Mouse (Mus musculus) liver, embryonic 12.5 days (tissue): ENCODE results near the gene Atg4d. TPM values are rescaled to one million over a fixed set of nuclear protein-coding genes. Genes with fewer than 3 reads are reported as not detected.
A peak's percentile ranks its signal among the peaks of the same experiment; 100 is the strongest.
"Not testable (repeated sequence)": the region's sequence is repeated elsewhere in the genome, so short reads cannot be mapped to it uniquely, and the experiment has no call there.

ENCODE experiments used
- ATAC-seq: fragments of 200-750 bp; cut with Nextera tagmentation; 2 replicates; pipeline ENCODE4 v1.8.0; 2017; ENCODE audit warnings: moderate number of reproducible peaks, mild to moderate bottlenecking, moderate library complexity
- H3K27ac ChIP-seq: fragments of 300-500 bp; sonication (generic); 2 replicates; pipeline ENCODE4 v1.5.1; 2016; ENCODE audit warnings: mild to moderate bottlenecking
- H3K27me3 ChIP-seq: fragments of 300-500 bp; sonication (generic); replicated peaks from 2 replicates; pipeline ENCODE4 v1.6.1; 2016; ENCODE audit warnings: mild to moderate bottlenecking, moderate library complexity
- H3K36me3 ChIP-seq: fragments of 300-500 bp; sonication (generic); 2 replicates; pipeline ENCODE4 v1.6.1; 2016; ENCODE audit warnings: mild to moderate bottlenecking, moderate library complexity
- H3K4me1 ChIP-seq: fragments of 300-500 bp; sonication (generic); 2 replicates; pipeline ENCODE4 v1.6.1; 2016
- H3K4me2 ChIP-seq: fragments of 300-500 bp; sonication (generic); 2 replicates; pipeline ENCODE4 v1.6.1; 2016; ENCODE audit warnings: mild to moderate bottlenecking, moderate library complexity
- H3K4me3 ChIP-seq: fragments of 300-500 bp; sonication (generic); 2 replicates; pipeline ENCODE4 v1.5.1; 2016; ENCODE audit warnings: mild to moderate bottlenecking, moderate library complexity
- H3K9ac ChIP-seq: fragments of 300-500 bp; sonication (generic); 2 replicates; pipeline ENCODE4 v1.6.1; 2016; ENCODE audit warnings: mild to moderate bottlenecking, moderate library complexity
- H3K9me3 ChIP-seq: fragments of 300-500 bp; sonication (generic); replicated peaks from 2 replicates; pipeline ENCODE4 v1.6.1; 2016; ENCODE audit warnings: mild to moderate bottlenecking, moderate library complexity
- WGBS: fragments of 180-500 bp; shearing (Covaris S2); methylation state at CpG from one replicate; pipeline ENCODE4 v1.1.7; 2016; ENCODE audit not compliant: insufficient replicate concordance; 5-methylcytosine and 5-hydroxymethylcytosine counted together
- polyA plus RNA-seq: library from polyadenylated mRNA; unstranded; fragments of >200 nt; fragmentation: Nextera tagmentation; extraction: Ambion mirVana; gene quantifications from 2 replicates; pipeline ENCODE4 v1.2.1, GENCODE M21; 2016

The Atg4d gene
- polyA plus RNA-seq, 1 experiment from 2014 or later = 85.7 TPM

- H3K9ac ChIP-seq = peak within 1 kb of the TSS; percentile 80
- H3K36me3 ChIP-seq = no peaks in the 10 kb centered on the region; the same call in 1 of the 2 replicates
- H3K27me3 ChIP-seq = no peaks in the 10 kb centered on the region
- H3K4me3 ChIP-seq = peak within 1 kb of the TSS; percentile 68
- peak within 1 kb of the TSS; percentile 82 for H3K27ac ChIP-seq
- under 1% methylated on average over 52 of the region's 52 CpGs for WGBS
- peaks cover 62% of the 10 kb centered on the region for H3K4me1 ChIP-seq
- H3K9me3 ChIP-seq = peaks cover 4% of the 10 kb centered on the region; the same call in 1 of the 2 replicates
- ATAC-seq = peak; percentile 89
- peak within 1 kb of the TSS; percentile 90 for H3K4me2 ChIP-seq
Measured at GRCm38 (mm10) chr9:21320619-21321512, 55.8 kb downstream of the Atg4d start, which contains the start of gene Slc44a2. TSS of gene Slc44a2 (plus strand) at chr9:21320698.

GRCm38 (mm10) chr9:21321513-21321835 is 56.4 kb downstream of the Atg4d start:
- ATAC-seq = peak; percentile 68
- WGBS = 2% methylated on average over 6 of the region's 6 CpGs
- Histone ChIP-seq H3K4me2 (peak overlapping the region; percentile 90), H3K4me3 (peak overlapping the region; percentile 68), H3K36me3 (no peaks in the 10 kb centered on the region; the same call in 1 of the 2 replicates), H3K9me3 (peaks cover 4% of the 10 kb centered on the region; the same call in 1 of the 2 replicates), H3K4me1 (peaks cover 60% of the 10 kb centered on the region), H3K9ac (peak overlapping the region; percentile 80), H3K27ac (peak overlapping the region; percentile 82), H3K27me3 (no peaks in the 10 kb centered on the region)

- ATAC-seq = no peak
- Histone ChIP-seq H3K4me3 (peak overlapping the region; percentile 68), H3K36me3 (no peaks in the 10 kb centered on the region; the same call in 1 of the 2 replicates), H3K4me2 (peak overlapping the region; percentile 90), H3K4me1 (peaks cover 64% of the 10 kb centered on the region), H3K9ac (peak overlapping the region; percentile 80), H3K27ac (peak overlapping the region; percentile 82), H3K27me3 (no peaks in the 10 kb centered on the region), H3K9me3 (peaks cover 4% of the 10 kb centered on the region; the same call in 1 of the 2 replicates)
- 60% methylated on average over 19 of the region's 19 CpGs for WGBS
Measured at GRCm38 (mm10) chr9:21322211-21322916, 57.3 kb downstream of the Atg4d start.

GRCm38 (mm10) chr9:21322917-21323297 is 57.8 kb downstream of the Atg4d start:
- H3K9me3 ChIP-seq, H3K4me3 ChIP-seq, H3K27ac ChIP-seq, H3K27me3 ChIP-seq, H3K36me3 ChIP-seq, ATAC-seq: not testable (repeated sequence)
- peak overlapping the region; percentile 4; the same call in 1 of the 2 replicates for H3K9ac ChIP-seq
- WGBS = 66% methylated on average over 8 of the region's 8 CpGs
- peaks cover 69% of the 10 kb centered on the region for H3K4me1 ChIP-seq
- peak overlapping the region; percentile 90 for H3K4me2 ChIP-seq

DNA sequence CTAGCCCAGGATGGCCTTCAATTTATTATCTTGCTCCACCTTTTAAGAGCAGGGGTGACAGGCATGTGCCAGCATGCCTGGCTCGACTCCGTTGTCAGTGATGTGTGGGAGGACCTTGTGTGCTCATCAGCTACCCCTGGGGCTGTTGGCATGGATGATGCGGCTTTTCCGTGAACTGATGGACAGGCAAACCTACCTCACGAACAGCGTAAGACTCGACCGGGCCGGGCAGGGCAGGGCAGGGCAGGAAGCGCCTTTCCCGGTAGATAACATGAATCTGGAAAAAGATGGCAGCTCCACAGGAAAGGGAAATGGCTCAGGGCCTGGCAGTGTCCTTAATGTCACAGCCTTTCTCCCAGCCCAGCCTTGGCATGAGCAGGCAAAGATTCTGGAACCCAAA is 59.2 kb downstream of the Atg4d start:
- Histone ChIP-seq H3K4me2 (no peak overlapping the region), H3K27ac (no peak overlapping the region), H3K9me3 (peaks cover 4% of the 10 kb centered on the region; the same call in 1 of the 2 replicates), H3K4me1 (peaks cover 71% of the 10 kb centered on the region), H3K36me3 (no peaks in the 10 kb centered on the region; the same call in 1 of the 2 replicates), H3K9ac (no peak overlapping the region), H3K27me3 (no peaks in the 10 kb centered on the region), H3K4me3 (no peak overlapping the region)
- 33% methylated on average over 11 of the region's 11 CpGs for WGBS
- ATAC-seq = no peak

Other genes starting within 250 kb of the Atg4d start
- gene Icam1, start 249.3 kb upstream of the Atg4d start, polyA plus RNA-seq = 9.9 TPM in 2 replicates
- gene Icam4, start 235.9 kb upstream of the Atg4d start, polyA plus RNA-seq = 231 and 238 TPM in 2 replicates
- 0.42 and 0.45 TPM in 2 replicates for gene Icam5, start 233.2 kb upstream of the Atg4d start, polyA plus RNA-seq
- gene Zglp1, start 198.2 kb upstream of the Atg4d start, polyA plus RNA-seq = 0.62 TPM in 1 of 2 replicates, not detected in the other
- gene Gm49373, start 192.2 kb upstream of the Atg4d start, polyA plus RNA-seq = 0.77 and 0.98 TPM in 2 replicates
- 48.7 and 49.6 TPM in 2 replicates for gene Fdx1l, start 191.7 kb upstream of the Atg4d start, polyA plus RNA-seq
- gene Gm38431, start 173.3 kb upstream of the Atg4d start, polyA plus RNA-seq = 1.2 and 2.1 TPM in 2 replicates
- gene Raver1, start 173.3 kb upstream of the Atg4d start, polyA plus RNA-seq = 39.8 and 43.8 TPM in 2 replicates
- 8.5 and 10.4 TPM in 2 replicates for gene Tyk2, start 134.1 kb upstream of the Atg4d start, polyA plus RNA-seq
- 221 and 228 TPM in 2 replicates for gene Cdc37, start 115.3 kb upstream of the Atg4d start, polyA plus RNA-seq
- 2.6 and 2.9 TPM in 2 replicates for gene Pde4a, start 99.6 kb upstream of the Atg4d start, polyA plus RNA-seq
- gene Keap1, start 25.9 kb upstream of the Atg4d start, polyA plus RNA-seq = 39.8 and 41.6 TPM in 2 replicates
- gene S1pr5, start 16.9 kb upstream of the Atg4d start, polyA plus RNA-seq = 0.10 and 0.12 TPM in 2 replicates
- 14.5 and 15.5 TPM in 2 replicates for gene Kri1, start 22.7 kb downstream of the Atg4d start, polyA plus RNA-seq
- 87.4 and 88.6 TPM in 2 replicates for gene Cdkn2d, start 26.1 kb downstream of the Atg4d start, polyA plus RNA-seq
- gene Ap1m2, start 47.0 kb downstream of the Atg4d start, polyA plus RNA-seq = 0.10 and 0.25 TPM in 2 replicates
- 29.2 and 32.5 TPM in 2 replicates for gene Slc44a2, start 55.4 kb downstream of the Atg4d start, polyA plus RNA-seq
- gene Ilf3, start 102.6 kb downstream of the Atg4d start, polyA plus RNA-seq = 84.1 and 85.3 TPM in 2 replicates
- gene Qtrt1, start 146.5 kb downstream of the Atg4d start, polyA plus RNA-seq = 31.2 and 32.7 TPM in 2 replicates
- 72.2 and 75.5 TPM in 2 replicates for gene Dnm2, start 159.6 kb downstream of the Atg4d start, polyA plus RNA-seq
- 42.8 and 44.0 TPM in 2 replicates for gene Tmed1, start 245.0 kb downstream of the Atg4d start, polyA plus RNA-seq